Mouse (Mus musculus) olfactory bulb, adult 2 months (tissue): ENCODE measurements around the gene Psma6.

Source experiments
- CTCF ChIP-seq: fragments of 200-500 bp; IDR thresholded peaks from 2 replicates; pipeline ENCODE4 v1.5.1; 2012; ENCODE audit warnings: low read depth, mild to moderate bottlenecking, low read length, moderate library complexity; ENCODE audit not compliant: insufficient read depth
- POLR2A ChIP-seq: fragments of 200-500 bp; IDR thresholded peaks from 2 replicates; pipeline ENCODE4 v1.6.1; 2012; ENCODE audit warnings: mild to moderate bottlenecking, low read depth, low read length, moderate library complexity; ENCODE audit not compliant: insufficient read depth

GRCm38 (mm10) chr12:55387788-55388465, 3.9 kb downstream of the Psma6 start:
- TF ChIP-seq CTCF (no peak), POLR2A (no peak)
